Mouse (Mus musculus) C2C12 (cell line): ENCODE results near the gene Kidins220.

Experiments
- CEBPB ChIP-seq: IDR thresholded peaks from one replicate; pipeline ENCODE4 v1.6.1; 2011; ENCODE audit warnings: low read depth, mild to moderate bottlenecking, control low read depth, moderate library complexity
- CTCF ChIP-seq: IDR thresholded peaks from one replicate; pipeline ENCODE4 v1.5.1; 2011; ENCODE audit not compliant: control insufficient read depth, insufficient read depth, insufficient read length
- MAX ChIP-seq: IDR thresholded peaks from one replicate; pipeline ENCODE4 v1.6.1; 2011; ENCODE audit warnings: mild to moderate bottlenecking, control low read depth
- MYOD1 ChIP-seq: IDR thresholded peaks from one replicate; pipeline ENCODE4 v1.6.1; 2011; ENCODE audit warnings: low read depth; ENCODE audit not compliant: control insufficient read depth, insufficient read length
- USF1 ChIP-seq: IDR thresholded peaks from one replicate; pipeline ENCODE4 v1.6.1; 2011; ENCODE audit warnings: low read depth, mild to moderate bottlenecking, control low read depth, moderate library complexity

GRCm38 (mm10) chr12:24961821-24962220, 12.9 kb upstream of the Kidins220 start:
- TF ChIP-seq CTCF (no peak), MAX (no peak), USF1 (no peak), CEBPB (no peak), MYOD1 (no peak)
